Mouse (Mus musculus) forebrain, embryonic 11.5 days (tissue): ENCODE results near the gene Agap1. TPM values are rescaled to one million over a fixed set of nuclear protein-coding genes. Genes with fewer than 3 reads are reported as not detected.

Experiments
- ATAC-seq: fragments of 200-750 bp; cut with Nextera tagmentation; replicated peaks from 2 replicates; pipeline ENCODE4 v1.8.0; 2017; ENCODE audit warnings: moderate TSS enrichment; ENCODE audit not compliant: low FRiP score
- DNase-seq: peaks from one replicate; pipeline ENCODE4 v3.0.0-alpha.2; 2017; ENCODE audit warnings: low spot score
- H3K27ac ChIP-seq: fragments of 300-500 bp; sonication (generic); 2 replicates; pipeline ENCODE4 v1.5.1; 2014; ENCODE audit warnings: low read depth, low read length
- H3K27me3 ChIP-seq: fragments of 300-500 bp; sonication (generic); 2 replicates; pipeline ENCODE4 v1.6.1; 2014; ENCODE audit warnings: mild to moderate bottlenecking, low read length, mixed read lengths; ENCODE audit not compliant: control insufficient read depth, insufficient read depth
- H3K36me3 ChIP-seq: fragments of 300-500 bp; sonication (generic); 2 replicates; pipeline ENCODE4 v1.6.1; 2014; ENCODE audit warnings: mild to moderate bottlenecking, low read length, moderate library complexity, mixed read lengths; ENCODE audit not compliant: control insufficient read depth, insufficient read depth
- H3K4me1 ChIP-seq: fragments of 300-500 bp; sonication (generic); replicated peaks from 2 replicates; pipeline ENCODE4 v1.6.1; 2014; ENCODE audit warnings: low read length, mixed read lengths; ENCODE audit not compliant: control insufficient read depth, insufficient read depth
- H3K4me2 ChIP-seq: fragments of 300-500 bp; sonication (generic); 2 replicates; pipeline ENCODE4 v1.6.1; 2014; ENCODE audit warnings: low read depth, mild to moderate bottlenecking, low read length, moderate library complexity, mixed read lengths; ENCODE audit not compliant: severe bottlenecking
- H3K4me3 ChIP-seq: fragments of 300-500 bp; sonication (generic); 2 replicates; pipeline ENCODE4 v1.5.1; 2014; ENCODE audit warnings: low read depth, low read length
- H3K9ac ChIP-seq: fragments of 300-500 bp; sonication (generic); 2 replicates; pipeline ENCODE4 v1.6.1; 2014; ENCODE audit warnings: low read length
- H3K9me3 ChIP-seq: fragments of 300-500 bp; sonication (generic); 2 replicates; pipeline ENCODE4 v1.6.1; 2016; ENCODE audit warnings: low read length, mixed read lengths; ENCODE audit not compliant: control insufficient read depth
- WGBS: fragments of 180-500 bp; shearing (Covaris S2); extraction: QIAGEN DNeasy Blood & Tissue Kit; methylation state at CpG from one replicate; pipeline ENCODE4 v1.1.7; 2014; 5-methylcytosine and 5-hydroxymethylcytosine counted together
- polyA plus RNA-seq: library from polyadenylated mRNA; unstranded; fragments of >200 nt; fragmentation: Nextera tagmentation; extraction: Ambion mirVana; gene quantifications from 2 replicates; pipeline ENCODE4 v1.2.1, GENCODE M21; 2014

Gene Agap1
- polyA plus RNA-seq, 1 experiment from 2014 or later: 36.1 TPM

GRCm38 (mm10) chr1:89902236-89902635 is 447.6 kb downstream of the Agap1 start:
- 92% methylated on average over 2 of the region's 2 CpGs for WGBS
- Histone ChIP-seq H3K9ac (no peak overlapping the region), H3K27ac (no peak overlapping the region), H3K4me2 (no peak overlapping the region), H3K27me3 (no peaks in the 10 kb centered on the region), H3K4me3 (no peak overlapping the region), H3K9me3 (peaks cover 4% of the 10 kb centered on the region; the same call in 1 of the 2 replicates), H3K4me1 (no peaks in the 10 kb centered on the region), H3K36me3 (no peaks in the 10 kb centered on the region)
- DNase-seq: no peak
- ATAC-seq: no peak

- Histone ChIP-seq H3K4me1 (no peaks in the 10 kb centered on the region), H3K9ac (no peak overlapping the region), H3K27ac (no peak overlapping the region), H3K4me2 (no peak overlapping the region), H3K4me3 (no peak overlapping the region), H3K27me3 (no peaks in the 10 kb centered on the region), H3K36me3 (no peaks in the 10 kb centered on the region), H3K9me3 (peaks cover 4% of the 10 kb centered on the region; the same call in 1 of the 2 replicates)
- WGBS: 89% methylated on average over 1 of the region's 1 CpGs
- DNase-seq (no peak), ATAC-seq (no peak)
These were observed 448.0 kb downstream of the Agap1 start for GRCm38 (mm10) chr1:89902641-89903040.

- H3K4me2 ChIP-seq: no peak overlapping the region
- H3K36me3 ChIP-seq: no peaks in the 10 kb centered on the region
- no peak overlapping the region for H3K9ac ChIP-seq
- no peak for DNase-seq
- no peak overlapping the region for H3K27ac ChIP-seq
- peaks cover 2% of the 10 kb centered on the region for H3K27me3 ChIP-seq
- no peaks in the 10 kb centered on the region for H3K4me1 ChIP-seq
- H3K9me3 ChIP-seq: peaks cover 4% of the 10 kb centered on the region; the same call in 1 of the 2 replicates
- H3K4me3 ChIP-seq: no peak overlapping the region
- 88% methylated on average over 8 of the region's 8 CpGs for WGBS
- ATAC-seq: no peak
These were observed 455.2 kb downstream of the Agap1 start for GRCm38 (mm10) chr1:89909796-89910195.

- H3K9ac ChIP-seq: no peak overlapping the region
- H3K4me2 ChIP-seq: no peak overlapping the region
- no peaks in the 10 kb centered on the region for H3K9me3 ChIP-seq
- WGBS: 54% methylated on average over 5 of the region's 5 CpGs
- no peaks in the 10 kb centered on the region for H3K4me1 ChIP-seq
- H3K4me3 ChIP-seq: no peak overlapping the region
- H3K27ac ChIP-seq: no peak overlapping the region
- ATAC-seq (no peak), DNase-seq (no peak)
- no peaks in the 10 kb centered on the region for H3K36me3 ChIP-seq
- H3K27me3 ChIP-seq: peaks cover 12% of the 10 kb centered on the region
These were observed 457.8 kb downstream of the Agap1 start for GRCm38 (mm10) chr1:89912392-89912791.

- 66% methylated on average over 4 of the region's 4 CpGs for WGBS
- DNase-seq: no peak
- peaks cover 24% of the 10 kb centered on the region for H3K27me3 ChIP-seq
- H3K27ac ChIP-seq: no peak overlapping the region
- ATAC-seq: no peak
- no peaks in the 10 kb centered on the region for H3K9me3 ChIP-seq
- no peak overlapping the region for H3K4me2 ChIP-seq
- H3K4me3 ChIP-seq: no peak overlapping the region
- no peaks in the 10 kb centered on the region for H3K36me3 ChIP-seq
- no peaks in the 10 kb centered on the region for H3K4me1 ChIP-seq
- no peak overlapping the region for H3K9ac ChIP-seq
These were observed 459.0 kb downstream of the Agap1 start for GRCm38 (mm10) chr1:89913611-89914010.

- 11% methylated on average over 18 of the region's 18 CpGs for WGBS
- no peak overlapping the region for H3K4me2 ChIP-seq
- peaks cover 6% of the 10 kb centered on the region for H3K4me1 ChIP-seq
- peaks cover 69% of the 10 kb centered on the region for H3K27me3 ChIP-seq
- no peaks in the 10 kb centered on the region for H3K36me3 ChIP-seq
- no peak for DNase-seq
- H3K9me3 ChIP-seq: no peaks in the 10 kb centered on the region
- no peak overlapping the region for H3K9ac ChIP-seq
- no peak overlapping the region for H3K27ac ChIP-seq
- no peak for ATAC-seq
- H3K4me3 ChIP-seq: no peak overlapping the region
These were observed 463.5 kb downstream of the Agap1 start for GRCm38 (mm10) chr1:89918111-89918510.

GRCm38 (mm10) chr1:89919206-89919605 is 464.6 kb downstream of the Agap1 start:
- Histone ChIP-seq H3K9ac (no peak overlapping the region), H3K9me3 (no peaks in the 10 kb centered on the region), H3K4me2 (no peak overlapping the region), H3K27ac (no peak overlapping the region), H3K4me1 (peaks cover 8% of the 10 kb centered on the region), H3K4me3 (no peak overlapping the region), H3K36me3 (no peaks in the 10 kb centered on the region), H3K27me3 (peaks cover 78% of the 10 kb centered on the region)
- DNase-seq: no peak
- no peak for ATAC-seq
- WGBS: 91% methylated on average over 6 of the region's 6 CpGs

- H3K4me3 ChIP-seq: no peak overlapping the region
These were observed 467.2 kb downstream of the Agap1 start for GRCm38 (mm10) chr1:89921806-89922205.

GRCm38 (mm10) chr1:89922282-89922681 is 467.7 kb downstream of the Agap1 start:
- Histone ChIP-seq H3K27me3 (peaks cover 100% of the 10 kb centered on the region), H3K4me2 (no peak overlapping the region), H3K36me3 (no peaks in the 10 kb centered on the region), H3K9me3 (no peaks in the 10 kb centered on the region), H3K9ac (no peak overlapping the region), H3K4me3 (0 out of 2 replicates have a peak overlapping the region, but pooled peaks have one; percentile 9), H3K4me1 (peaks cover 9% of the 10 kb centered on the region), H3K27ac (no peak overlapping the region)
- ATAC-seq (no peak), DNase-seq (no peak)
- under 1% methylated on average over 7 of the region's 7 CpGs for WGBS

More at GRCm38 (mm10) chr1:89921806-89922205, 467.2 kb downstream of the Agap1 start:
- WGBS: 2% methylated on average over 10 of the region's 10 CpGs
- H3K4me2 ChIP-seq: no peak overlapping the region
- no peaks in the 10 kb centered on the region for H3K36me3 ChIP-seq
- no peak overlapping the region for H3K27ac ChIP-seq
- ATAC-seq: no peak
- H3K9ac ChIP-seq: no peak overlapping the region
- peaks cover 100% of the 10 kb centered on the region for H3K27me3 ChIP-seq
- peaks cover 8% of the 10 kb centered on the region for H3K4me1 ChIP-seq
- no peak for DNase-seq
- no peaks in the 10 kb centered on the region for H3K9me3 ChIP-seq
